Mouse (Mus musculus): ENCODE data around the gene Glt28d2.
A peak's percentile ranks its signal among the peaks of the same experiment; 100 is the strongest.
"Not testable (repeated sequence)": the region's sequence is repeated elsewhere in the genome, so short reads cannot be mapped to it uniquely, and the experiment has no call there.

Gene Glt28d2

DNA sequence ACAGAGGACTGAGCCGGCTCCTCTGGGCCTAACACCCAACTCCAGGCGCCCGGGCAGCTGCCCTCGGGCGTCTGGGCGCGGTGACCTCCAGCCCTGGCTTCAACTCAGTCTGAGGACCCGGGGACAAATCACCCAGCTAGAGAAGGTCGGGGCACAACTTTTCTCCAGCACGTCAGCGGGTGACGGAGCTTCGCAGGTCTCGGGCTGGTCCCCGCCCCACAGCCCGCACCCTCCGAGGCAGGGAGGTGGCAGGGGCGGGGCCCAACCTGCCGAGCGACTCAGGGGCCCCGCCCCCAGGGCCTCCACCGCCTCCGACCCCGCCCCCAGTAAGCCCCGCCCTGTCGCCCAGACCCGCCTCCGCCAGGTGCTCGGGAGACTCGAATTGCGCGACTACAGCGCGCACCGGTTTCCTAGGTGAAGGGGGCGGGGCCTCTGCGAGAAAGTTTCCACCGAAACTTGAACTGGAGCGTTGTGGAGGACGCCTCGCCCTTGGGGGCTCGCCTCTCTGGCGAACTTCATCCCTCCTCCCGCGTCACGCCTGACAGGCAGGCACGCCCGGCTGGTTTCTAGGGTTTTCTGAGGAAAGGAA is at the start of gene Glt28d2, which contains the start of gene Gm37240:
Gene Glt28d2, minus strand, starts transcription at position 278 of the 589 bp plus-strand sequence.
Gene Gm37240, minus strand, starts transcription at position 280 of the 589 bp plus-strand sequence.
- peak; percentile 94 for DNase-seq (ENCODE audit: low read depth, low spot score)

DNA sequence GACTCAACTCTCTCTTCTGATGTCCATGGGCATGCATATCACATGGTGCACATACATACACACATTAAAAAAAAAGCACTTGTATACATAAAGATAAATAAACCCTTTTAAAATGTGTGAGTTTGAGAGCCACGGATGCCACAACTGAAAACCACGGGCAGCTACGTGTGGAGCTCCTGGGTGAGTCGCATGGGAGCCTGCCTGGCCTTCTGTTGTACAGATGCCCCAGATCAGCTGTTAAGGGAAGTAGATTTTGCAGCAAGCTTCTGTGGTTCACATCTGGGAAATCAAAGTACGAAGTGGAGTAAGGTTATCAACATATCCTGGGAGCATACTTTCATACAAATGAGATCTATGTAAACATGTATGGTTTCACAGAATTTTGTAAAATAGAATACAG is 46.3 kb upstream of the Glt28d2 start:
- DNase-seq (ENCODE audit: low read depth, low spot score) = no peak

DNA sequence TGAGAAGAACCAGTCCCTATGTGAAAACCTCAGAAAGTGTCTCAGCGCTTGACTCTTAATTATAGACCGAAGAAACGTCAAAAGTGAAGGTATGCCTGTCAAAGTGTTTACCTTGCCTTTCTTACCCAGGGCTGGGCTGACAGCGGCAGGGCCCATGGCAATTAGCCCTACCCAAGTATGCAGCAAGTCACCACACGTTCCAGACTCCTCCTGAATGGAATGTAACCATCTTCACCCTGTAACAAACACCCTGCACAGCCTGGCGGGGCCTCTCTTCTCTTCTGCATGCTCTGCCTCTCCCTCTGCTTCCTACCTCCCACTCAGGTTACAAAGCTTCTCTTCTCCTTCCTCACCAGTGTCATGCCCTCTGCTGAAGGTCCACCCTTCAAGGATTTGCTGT is 44.5 kb upstream of the Glt28d2 start:
- no peak for DNase-seq (ENCODE audit: low read depth, low spot score)

DNA sequence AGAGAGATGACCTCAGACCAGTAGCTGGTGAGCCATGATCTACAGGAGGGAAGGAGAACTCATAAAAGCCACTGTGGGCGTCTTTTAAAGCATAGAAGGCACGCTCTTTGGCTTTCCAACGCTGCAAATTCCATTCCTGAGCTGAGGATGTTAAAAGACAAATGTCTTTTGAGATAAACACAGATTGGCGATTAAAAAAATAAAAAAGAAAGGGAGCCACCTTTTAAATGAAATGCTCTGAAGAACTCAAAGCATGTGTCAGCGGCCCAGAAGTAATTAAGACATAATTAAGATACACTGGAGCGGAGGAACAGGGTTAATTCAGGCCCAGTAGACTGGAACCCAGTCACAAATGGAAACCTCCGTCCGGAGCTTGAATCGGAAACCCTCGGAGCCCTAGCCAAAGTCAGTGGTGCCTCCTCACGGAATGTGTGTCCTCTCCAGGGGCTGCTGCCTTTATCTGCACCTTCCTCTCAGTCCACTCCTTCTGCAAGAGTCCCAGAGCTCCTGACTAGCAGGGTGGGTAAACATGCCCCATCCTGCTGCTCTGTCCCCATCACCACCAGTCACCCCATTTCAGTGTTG is 43.4 kb upstream of the Glt28d2 start:
- DNase-seq (ENCODE audit: low read depth, low spot score) = no peak

DNA sequence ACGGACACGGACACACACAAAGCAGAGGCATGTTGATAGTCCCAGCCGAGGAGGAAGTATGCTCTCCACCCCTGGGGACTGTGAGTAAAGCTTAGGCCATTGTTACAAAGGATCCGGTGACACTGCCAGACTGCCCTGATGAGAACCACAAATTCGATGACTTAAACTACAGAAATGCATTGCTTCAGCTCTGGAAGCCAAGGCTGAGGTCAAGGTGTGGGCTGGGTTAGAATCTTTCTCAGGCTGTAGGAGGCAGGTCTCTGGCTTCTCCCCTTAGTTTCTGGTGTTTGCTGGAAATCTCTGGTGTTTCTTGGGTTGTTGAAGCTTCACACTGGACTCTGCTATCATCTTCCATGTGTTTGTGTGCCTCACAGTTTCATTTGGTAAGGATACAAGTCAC is 42.4 kb upstream of the Glt28d2 start:
- DNase-seq (ENCODE audit: low read depth, low spot score) = no peak

DNA sequence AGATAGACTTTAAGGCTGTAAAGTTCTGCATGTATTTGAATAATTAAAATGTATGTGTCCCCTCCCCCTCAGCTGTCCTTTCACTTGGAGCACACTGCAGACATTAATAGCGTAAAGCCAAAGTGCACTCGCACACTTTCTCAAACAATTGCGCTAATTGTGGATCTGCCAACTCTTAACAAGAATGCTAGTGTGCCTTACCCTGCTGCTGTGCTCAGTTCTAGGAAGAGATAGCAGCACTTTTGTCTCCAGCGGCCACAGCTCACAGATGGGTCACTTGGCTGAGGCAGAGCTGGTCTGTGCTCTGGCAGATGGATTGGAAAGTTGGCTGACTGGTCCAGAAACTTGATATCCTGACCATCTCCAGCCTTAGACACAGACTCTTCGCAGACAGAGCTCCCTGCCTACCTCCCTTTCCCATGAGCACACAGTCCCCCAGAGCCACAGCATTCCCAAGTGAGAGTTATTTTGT is 40.9 kb upstream of the Glt28d2 start:
- no peak for DNase-seq (ENCODE audit: low read depth, low spot score)

DNA sequence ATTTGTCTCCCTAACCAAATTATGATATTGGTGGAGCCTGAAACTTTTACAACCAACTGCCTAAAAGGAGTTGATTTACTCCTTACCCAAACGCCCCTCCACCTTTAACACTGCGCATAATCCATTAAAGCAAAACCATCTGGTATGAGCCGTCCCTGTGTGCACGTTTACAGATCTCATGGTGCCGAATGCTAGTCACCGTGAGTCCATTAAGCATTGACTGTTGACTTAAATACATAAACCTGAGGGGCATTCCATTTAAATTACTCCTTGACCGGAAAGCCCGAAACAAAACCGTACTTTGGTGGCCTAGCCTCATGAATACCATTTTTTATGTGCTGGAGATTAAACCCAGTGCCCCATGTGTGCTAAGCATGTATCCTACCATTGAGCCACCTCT is 40.0 kb upstream of the Glt28d2 start:
- no peak for DNase-seq (ENCODE audit: low read depth, low spot score)

DNA sequence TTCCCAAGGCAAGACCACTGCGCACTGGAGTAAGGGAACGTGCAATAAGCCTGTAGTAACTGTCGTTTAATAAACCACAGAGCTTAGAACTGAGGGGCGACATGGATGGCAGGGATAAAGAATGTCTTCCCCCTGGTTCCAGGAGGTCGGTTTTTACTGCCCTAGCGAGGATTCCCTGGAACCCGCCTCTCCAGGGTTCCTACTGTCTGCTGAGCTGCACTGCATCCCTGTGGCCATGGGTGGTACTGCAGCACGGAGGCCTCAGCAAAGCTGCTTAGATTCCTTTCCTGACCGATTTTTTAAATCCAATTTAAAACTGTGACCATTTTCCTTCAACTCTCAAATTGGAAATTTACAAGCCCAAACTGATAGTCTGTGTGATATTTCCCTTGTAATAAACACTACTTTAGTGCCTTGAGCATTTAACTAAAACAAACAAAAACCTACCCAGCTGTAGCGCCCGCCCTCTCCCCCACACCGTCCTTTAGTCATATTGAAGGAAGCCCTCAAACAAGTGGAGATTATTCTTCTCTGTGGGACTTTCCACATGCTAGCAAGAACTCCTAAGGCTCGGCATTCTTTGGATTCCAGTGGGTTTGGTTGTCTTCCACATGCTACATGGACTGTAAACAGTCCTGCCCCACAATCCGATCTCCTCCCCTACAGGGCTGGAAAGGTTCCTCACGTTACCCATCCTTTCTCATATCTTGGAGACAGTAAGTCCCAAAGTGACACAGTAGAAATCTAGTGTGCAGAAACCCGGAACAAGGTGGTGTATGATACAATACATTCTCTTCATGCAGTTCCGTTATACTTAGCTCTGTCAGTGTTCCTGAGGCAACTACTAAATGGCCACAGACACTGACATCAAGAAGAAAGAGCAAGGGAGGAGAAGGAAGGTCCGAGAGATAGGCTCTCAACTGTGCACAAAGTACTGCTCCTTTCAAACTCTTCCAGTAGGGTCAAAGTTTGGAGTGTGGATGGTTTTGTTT is 36.9 kb upstream of the Glt28d2 start:
- DNase-seq (ENCODE audit: low read depth, low spot score) = peak; percentile 76

DNA sequence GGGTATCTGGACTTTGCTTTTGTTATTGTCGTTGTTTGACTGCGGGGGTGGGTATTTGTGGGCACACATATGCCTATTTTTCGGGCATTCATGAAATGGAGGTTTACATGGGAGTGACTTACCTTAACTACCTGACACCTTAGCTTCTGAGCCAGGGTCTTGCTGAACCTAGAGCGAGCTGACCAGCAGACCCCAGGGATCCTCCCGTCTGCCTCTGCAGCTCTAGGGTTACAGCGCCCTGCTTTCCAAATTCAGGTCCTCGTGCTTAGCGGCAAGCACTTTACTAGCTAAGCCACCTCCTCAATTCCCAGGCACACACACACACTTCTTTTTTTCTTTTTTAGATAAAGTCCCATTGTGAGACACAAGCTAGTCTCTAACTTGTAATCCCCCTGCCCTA is 36.0 kb upstream of the Glt28d2 start:
- no peak for DNase-seq (ENCODE audit: low read depth, low spot score)

DNA sequence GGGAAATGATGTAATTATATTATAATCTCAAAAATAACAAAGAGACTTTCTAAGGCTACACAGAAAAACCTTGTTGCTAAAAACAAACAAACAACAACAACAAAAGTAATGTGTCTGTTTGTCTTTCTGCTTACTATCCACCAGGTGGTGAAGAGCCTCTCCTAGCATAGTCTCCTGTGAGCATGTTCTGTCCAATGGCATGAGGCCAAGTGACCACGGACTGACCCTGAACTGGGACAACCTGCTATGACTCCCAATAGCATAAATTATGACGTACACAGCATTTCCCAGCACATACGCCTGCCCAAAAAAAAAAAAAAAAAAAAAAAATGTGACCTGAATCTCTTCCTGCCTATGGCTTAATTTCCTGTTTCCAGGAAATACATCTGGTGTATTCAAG is 35.0 kb upstream of the Glt28d2 start:
- no peak for DNase-seq (ENCODE audit: low read depth, low spot score)

DNA sequence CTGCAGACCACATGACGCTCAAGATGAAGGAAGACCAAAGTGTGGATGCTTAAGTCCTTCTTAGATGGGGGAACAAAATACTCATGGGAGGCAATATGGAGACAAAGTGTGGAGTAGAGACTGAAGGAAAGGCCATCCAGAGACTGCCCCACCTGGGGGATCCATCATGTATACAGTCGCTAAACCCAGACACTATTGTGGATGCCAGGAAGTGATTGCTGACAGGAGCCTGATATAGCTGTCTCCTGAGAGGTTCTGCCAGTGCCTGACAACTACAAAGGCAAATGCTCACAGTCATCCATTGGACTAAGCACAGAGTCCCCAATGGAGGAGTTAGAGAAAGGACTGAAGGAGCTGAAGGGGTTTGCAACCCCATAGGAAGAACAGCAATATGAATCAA is 33.4 kb upstream of the Glt28d2 start:
- DNase-seq (ENCODE audit: low read depth, low spot score) = not testable (repeated sequence)

DNA sequence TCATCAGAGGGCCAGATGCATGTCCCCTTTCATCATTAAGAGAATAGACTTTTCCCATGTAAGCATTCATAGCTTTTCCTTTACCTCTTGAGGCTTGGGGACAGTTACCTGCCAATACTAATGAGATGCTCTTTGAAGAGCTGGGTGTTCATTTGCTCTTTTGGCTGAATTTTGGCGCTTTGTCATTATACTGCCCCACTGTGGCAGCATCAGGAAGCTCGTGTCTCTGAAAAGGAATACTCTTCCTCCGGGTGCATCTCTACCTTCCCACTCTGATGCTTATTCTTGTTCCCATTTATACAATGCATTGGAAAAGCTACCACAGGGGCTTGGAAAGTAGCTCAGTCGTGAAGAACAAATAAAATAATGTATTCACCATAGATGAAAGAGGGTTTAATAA is 30.3 kb upstream of the Glt28d2 start:
- DNase-seq (ENCODE audit: low read depth, low spot score) = peak; percentile 36

DNA sequence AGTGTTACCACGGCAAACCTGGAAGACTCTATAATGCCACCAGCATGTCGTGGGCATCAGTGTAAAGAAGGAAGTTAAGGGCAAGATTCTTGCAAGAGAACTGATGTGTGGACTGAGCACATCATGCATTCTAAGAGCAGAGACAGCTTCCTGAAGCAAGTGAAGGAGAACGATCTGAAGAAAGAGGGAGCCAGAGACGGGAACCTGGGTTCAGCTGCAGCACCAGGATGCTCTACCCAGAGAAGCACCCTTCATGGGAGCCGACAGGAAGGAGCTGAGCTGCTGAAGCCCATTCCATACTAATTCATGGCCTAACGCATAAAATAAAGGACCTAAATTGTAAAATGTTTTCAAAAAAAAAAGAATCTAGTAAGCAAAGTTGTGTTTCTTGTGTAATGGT is 27.5 kb upstream of the Glt28d2 start:
- DNase-seq (ENCODE audit: low read depth, low spot score) = no peak

DNA sequence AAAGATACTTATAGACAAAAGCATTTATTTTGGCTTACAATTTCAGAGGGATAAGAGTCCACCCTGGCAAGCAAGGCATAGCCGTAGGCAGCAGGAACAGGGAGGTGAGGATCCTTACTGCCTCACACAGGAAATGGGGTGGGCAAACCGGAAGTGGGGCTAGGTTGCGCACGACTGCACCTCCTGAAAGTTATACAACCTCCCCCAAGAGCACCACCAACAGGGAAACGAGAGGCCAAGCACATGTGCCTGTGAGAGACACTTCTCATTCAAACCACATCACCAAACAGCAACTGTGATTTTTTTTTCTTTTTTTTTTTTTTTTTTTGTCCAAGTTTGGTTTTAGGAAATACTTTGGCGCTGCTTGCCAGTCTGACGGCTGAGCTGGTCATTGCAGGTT is 19.8 kb upstream of the Glt28d2 start:
- peak; percentile 16 for DNase-seq (ENCODE audit: low read depth, low spot score)

DNA sequence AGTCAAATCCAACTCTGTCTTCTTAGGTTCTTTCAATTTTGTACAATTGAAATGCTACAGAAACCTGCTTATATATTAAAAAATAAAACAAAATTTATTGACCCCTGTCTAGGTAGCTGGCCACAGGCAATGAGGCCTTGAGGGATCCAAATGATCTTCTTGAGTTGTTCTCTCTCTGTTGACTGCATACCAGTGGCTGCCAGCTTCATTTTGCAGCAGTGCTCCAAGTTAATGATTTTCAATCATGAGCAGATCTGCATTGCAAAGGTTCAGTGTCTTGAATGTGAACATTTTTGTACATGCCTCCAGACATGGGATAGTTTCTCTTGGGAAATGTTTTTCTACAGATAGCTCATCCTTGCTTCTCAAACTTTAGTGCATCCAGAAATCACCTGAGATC is 17.1 kb upstream of the Glt28d2 start:
- DNase-seq (ENCODE audit: low read depth, low spot score) = no peak

DNA sequence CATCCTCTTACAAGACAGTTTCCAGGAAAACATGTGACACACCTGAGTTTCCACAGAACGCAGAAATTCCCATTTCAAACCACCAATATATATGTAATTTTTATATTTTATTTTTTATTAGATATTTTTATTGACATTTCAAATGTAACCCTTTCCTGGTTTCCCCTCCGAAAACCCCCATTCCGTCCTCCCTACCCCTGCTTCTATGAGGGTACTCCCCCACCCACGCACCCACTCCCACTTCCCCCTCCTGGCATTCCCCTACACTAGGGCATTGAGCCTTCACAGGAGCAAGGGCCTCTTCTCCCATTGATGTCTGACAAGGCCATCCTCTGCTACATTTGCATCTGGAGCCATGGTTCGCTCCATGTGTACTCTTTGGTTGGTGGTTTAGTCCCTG is 7.7 kb upstream of the Glt28d2 start:
- no peak for DNase-seq (ENCODE audit: low read depth, low spot score)

DNA sequence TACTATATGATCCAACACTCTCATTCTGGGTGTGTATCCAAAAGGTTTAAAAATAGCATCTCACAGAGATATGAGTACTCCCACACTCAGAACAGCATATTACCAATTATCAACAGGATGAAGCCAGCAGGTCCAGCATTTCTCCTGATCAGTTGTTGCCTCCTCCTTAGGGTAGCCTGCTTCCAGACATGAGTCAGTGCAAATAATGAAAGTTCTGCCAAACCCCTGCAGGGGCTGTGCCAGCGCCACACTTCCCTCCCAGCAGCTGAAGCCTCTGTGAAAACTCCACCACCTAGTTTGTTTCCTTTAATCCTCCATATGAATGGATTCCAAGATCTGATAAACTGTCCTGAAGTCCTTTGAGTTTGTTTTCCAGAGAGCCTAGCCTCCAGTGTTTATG is 4.3 kb upstream of the Glt28d2 start:
- DNase-seq (ENCODE audit: low read depth, low spot score) = no peak

DNA sequence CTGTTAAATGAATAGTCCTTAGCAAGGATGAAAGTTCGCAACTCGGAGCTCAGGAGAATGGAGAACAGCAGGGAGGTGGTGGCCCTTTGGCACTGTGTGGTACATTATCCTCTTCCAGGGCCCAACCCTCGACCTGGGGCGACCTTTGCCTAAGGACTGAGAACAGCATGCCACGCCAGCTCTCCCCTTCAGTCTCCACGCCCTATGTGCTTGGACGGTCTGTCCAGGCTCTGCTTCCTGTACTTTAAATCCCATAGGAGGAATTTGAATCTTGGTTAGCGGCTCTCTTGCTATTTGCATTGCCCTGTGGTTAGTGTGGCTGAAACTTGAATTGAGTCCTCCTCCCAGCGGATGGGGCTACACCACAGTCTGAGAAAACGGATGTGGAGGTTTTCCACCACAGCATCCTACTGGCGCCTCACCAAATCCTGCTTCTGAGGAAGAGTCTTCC is 930 bp upstream of the Glt28d2 start:
- peak; percentile 34 for DNase-seq (ENCODE audit: low read depth, low spot score)

DNA sequence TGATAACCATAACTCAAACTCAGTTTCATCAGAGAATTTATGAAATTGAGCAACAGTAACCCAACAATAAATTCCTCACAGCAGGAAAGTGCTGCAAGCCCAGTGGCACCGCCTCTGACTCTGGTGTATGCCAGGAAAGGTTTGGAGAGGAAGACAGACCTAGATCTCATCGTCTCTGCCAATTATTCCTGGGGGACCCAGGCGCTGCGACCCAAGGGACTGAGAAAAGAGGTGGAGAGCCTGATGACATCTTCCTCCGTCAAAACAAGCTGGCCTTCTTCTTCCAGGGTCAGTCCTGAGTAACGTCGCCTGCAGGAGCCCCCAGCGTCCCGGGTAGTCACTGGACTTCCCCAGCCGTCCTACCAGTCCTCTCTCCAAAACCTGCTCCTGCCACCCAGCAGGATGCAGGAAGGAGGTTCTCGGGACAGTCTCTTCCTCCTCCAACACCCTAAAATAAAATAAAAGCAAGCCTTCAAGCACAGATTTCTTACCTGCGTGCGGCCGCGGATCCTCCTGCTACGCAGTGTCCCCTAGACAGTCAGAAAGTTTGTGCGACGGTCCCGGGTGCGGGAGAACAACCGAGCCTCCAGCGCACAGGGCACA is 579 bp downstream of the Glt28d2 start:
- no peak for DNase-seq (ENCODE audit: low read depth, low spot score)

DNA sequence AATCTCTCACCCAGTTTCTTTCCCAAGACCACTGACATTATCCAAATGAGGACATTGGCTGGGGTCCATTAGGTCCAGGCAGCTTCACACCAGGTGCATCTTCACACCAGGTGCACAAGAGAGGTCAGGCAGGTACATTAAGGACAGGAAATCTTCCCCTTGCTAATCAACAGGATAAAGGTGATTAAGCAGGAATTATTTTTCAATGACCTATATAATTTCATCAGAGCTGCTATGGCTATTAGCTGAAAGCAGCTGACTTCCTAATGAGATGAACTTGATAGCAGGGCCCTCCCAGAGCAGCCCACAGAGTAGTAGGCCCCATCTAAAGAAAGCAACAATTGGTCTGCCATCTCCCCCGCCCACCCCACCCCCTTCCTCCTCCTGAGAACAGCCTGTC is 1.4 kb downstream of the Glt28d2 start:
- DNase-seq (ENCODE audit: low read depth, low spot score) = no peak

DNA sequence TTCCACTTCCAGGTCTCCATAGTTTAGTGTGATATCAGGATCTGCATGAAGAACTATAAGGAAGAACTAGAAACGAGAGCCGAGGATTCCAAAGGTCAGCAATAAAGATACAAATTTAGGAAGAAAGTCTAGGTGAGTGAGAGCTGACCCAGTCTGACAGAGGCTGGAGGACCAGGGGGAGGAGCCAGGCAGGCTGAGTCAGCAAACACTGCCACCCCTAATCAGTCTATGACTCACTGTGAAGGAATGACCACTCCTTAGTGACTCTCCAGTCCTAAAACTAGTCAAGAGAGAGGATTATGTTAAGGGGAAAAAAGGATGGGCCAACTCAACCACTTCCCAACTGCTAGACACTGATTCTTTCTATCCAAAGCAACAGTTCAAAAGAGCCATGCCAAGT is 6.6 kb downstream of the Glt28d2 start:
- DNase-seq (ENCODE audit: low read depth, low spot score) = no peak

DNA sequence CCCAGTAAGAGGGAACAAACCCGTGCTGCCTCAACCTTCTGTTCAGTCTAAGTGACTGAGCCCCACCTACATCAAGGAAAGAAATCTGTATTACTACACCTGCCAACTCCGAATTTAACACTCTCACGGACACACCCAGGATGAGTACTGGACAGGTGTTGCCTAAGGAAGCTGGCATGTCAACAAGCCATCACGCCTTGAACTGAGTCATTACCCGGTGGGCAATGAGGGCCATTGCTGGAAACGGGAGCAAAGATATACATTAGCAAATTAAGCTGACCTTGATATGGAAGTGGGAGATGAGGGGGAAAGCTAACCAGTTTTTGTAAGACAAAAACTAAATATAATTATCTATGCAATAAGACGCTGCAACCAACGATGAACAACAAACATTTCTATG is 7.2 kb downstream of the Glt28d2 start:
- DNase-seq (ENCODE audit: low read depth, low spot score) = no peak

All from ES-CJ7 (cell line).